Mouse (Mus musculus): Measurements from ENCODE around the gene Cdk5r1. TPM values are rescaled to one million over a fixed set of nuclear protein-coding genes. Genes with fewer than 3 reads are reported as not detected.

Cdk5r1 gene
- total RNA-seq, 1 experiment from 2014 or later = 1.5 TPM

- no peak for ATAC-seq (replicated peaks; ENCODE audit: low read depth, poor library complexity, severe bottlenecking)
Measured at GRCm38 (mm10) chr11:80527697-80528096, 50.9 kb downstream of the Cdk5r1 start.

GRCm38 (mm10) chr11:80529149-80529548 lies 52.3 kb downstream of the Cdk5r1 start:
- ATAC-seq (replicated peaks; ENCODE audit: low read depth, poor library complexity, severe bottlenecking) = no peak

Other genes with a start within 250 kb of the Cdk5r1 start
- 0.73 and 1.5 TPM in 2 replicates for gene Rhbdl3, start 176.1 kb upstream of the Cdk5r1 start, total RNA-seq (2017)
- 11.3 and 14.2 TPM in 2 replicates for gene 5730455P16Rik, start 99.0 kb upstream of the Cdk5r1 start, total RNA-seq (2017)
- gene Zfp207, start 93.7 kb upstream of the Cdk5r1 start, total RNA-seq (2017) = 244 and 248 TPM in 2 replicates
- gene Psmd11, start 48.4 kb upstream of the Cdk5r1 start, total RNA-seq (2017) = 81.0 and 107 TPM in 2 replicates